Mouse (Mus musculus): Measurements from ENCODE around the gene Grm3.
A peak's percentile ranks its signal among the peaks of the same experiment; 100 is the strongest.

Gene Grm3

GRCm38 (mm10) chr5:9623095-9623459 lies 101.9 kb downstream of the Grm3 start:
- DNase-seq (ENCODE audit: low read depth, low spot score), result no peak

GRCm38 (mm10) chr5:9622264-9623094 lies 102.5 kb downstream of the Grm3 start:
- DNase-seq (ENCODE audit: low read depth, low spot score), result no peak

GRCm38 (mm10) chr5:9621417-9622067 lies 103.4 kb downstream of the Grm3 start:
- no peak for DNase-seq (ENCODE audit: low read depth, low spot score)

DNA sequence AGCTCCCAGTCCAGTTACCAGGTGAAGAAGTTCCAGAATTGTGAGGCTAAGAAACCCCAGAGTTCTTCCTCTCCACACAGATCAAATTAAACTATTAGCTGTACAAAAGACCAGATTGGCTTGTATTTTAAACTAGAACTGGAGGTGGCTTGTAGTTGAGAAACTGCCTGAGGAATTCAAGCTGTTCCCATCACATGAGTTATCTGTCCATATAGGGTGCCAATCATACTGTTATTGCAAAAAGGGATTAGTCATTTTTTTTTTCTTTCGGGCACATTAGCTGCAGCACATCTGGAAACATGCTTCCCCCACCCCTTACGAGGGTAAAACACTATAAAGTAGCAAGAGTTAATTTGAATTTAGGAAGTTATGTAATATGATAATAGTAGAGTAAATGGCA lies 145.9 kb downstream of the Grm3 start:
- DNase-seq (ENCODE audit: low read depth, low spot score), result peak; percentile 69

DNA sequence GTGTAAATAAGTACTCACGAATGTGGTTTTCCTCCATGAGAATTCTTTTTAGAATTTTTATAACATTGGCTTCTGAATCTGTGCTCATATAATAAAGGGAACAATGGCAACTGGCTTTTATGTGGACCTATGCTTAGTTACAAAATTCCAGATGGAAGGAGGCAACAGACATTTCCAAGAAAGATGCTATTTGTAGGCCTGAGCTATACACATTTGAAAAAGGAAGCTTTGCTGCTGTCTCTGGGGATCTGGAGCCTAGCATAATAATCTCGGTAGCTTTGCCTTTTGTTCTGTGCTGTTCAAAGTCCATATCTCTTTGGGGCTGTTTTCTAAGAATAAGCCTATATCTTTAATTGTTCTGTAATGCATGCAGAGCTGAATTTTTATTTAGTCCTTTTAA lies 146.4 kb downstream of the Grm3 start:
- DNase-seq (ENCODE audit: low read depth, low spot score), result peak; percentile 62

GRCm38 (mm10) chr5:9570946-9571345 lies 154.0 kb downstream of the Grm3 start:
- peak; percentile 85 for DNase-seq (ENCODE audit: low read depth, low spot score)

DNA sequence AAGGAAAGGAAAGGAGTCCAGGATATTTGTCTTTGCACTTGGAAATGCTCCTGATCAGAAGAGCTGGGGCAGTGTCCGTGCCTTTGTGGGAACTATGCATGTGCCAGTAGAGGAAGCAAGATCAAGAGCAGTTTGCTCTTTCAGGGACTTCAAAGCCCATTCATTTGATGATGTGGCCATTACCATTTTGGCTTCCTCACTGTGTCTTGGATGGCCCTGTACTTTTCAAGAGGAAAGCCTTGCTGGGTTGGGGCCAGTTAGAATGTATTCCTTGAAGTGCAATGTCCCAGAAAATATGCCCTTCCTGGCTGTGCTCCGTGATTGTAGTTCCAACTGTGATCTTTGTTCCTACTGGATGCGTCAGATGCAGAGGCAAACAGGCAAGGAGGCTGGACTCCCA lies 167.3 kb downstream of the Grm3 start:
- no peak for DNase-seq (ENCODE audit: low read depth, low spot score)

- DNase-seq (ENCODE audit: low read depth, low spot score), result peak; percentile 38
These were observed 184.0 kb downstream of the Grm3 start for GRCm38 (mm10) chr5:9540822-9541557.

GRCm38 (mm10) chr5:9525507-9525906 lies 199.5 kb downstream of the Grm3 start:
- DNase-seq (ENCODE audit: low read depth, low spot score), result peak; percentile 39

DNA sequence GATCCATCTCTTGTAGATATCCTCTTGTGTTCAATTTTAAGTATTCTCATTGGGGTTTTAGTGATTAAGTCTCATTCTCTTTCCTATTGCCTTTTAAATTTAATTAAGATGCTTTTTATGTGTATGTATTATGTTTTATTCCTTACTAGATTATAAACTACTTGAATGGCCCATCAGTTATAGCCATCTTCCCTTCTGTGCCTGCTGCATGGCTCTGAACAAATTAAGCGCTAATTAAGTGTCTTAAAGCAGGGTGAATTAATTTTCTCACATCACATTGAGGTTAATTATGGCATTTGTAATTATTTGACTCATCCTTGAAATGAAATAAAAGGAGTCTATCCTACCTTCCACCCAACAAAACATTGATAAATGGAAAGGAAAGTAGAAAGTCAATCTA lies 213.9 kb downstream of the Grm3 start:
- no peak for DNase-seq (ENCODE audit: low read depth, low spot score)

GRCm38 (mm10) chr5:9497235-9497634 lies 227.7 kb downstream of the Grm3 start:
- no peak for DNase-seq (ENCODE audit: low read depth, low spot score)

GRCm38 (mm10) chr5:9495456-9495855 lies 229.5 kb downstream of the Grm3 start:
- DNase-seq (ENCODE audit: low read depth, low spot score), result peak; percentile 87

DNA sequence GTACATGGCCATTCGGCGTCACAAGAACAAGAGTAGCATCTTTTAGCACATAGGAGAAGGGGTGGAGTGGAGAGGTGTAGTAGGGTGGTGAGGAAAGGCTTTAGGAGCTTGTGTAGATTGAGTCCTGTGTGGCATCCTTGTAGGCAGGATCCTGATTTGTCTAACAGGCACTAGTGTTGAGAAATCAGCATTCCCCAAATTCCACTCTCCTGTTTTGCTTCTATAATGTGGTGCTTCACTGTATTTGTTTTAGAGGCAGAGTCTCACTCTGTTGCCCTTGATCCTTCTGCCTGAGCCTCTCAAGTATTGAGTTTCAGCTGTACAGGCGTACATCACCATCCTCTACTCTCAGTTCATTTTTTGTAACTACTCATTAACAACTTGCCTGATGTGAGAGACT lies 247.4 kb downstream of the Grm3 start:
- DNase-seq (ENCODE audit: low read depth, low spot score), result no peak

GRCm38 (mm10) chr5:9453298-9453697 lies 271.7 kb downstream of the Grm3 start:
- peak; percentile 15 for DNase-seq (ENCODE audit: low read depth, low spot score)

DNA sequence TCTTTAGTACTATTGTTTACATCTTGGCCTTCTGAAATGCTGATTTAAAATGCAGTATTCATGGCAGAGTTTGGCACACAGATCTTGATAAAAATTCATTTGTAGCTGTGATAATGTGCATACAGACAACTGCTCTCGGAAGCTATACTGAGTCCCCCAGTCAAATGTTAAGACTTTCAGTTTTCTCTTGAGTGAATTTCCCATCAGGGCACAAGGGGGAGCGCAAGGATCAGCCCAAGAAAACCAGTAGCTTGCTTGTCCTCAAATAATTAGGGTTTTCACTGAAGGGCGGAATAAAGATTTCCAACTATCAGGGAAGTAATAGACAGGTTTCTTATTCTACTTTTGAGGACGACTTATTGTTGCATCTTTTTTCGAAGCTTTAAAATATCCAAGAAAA lies 275.4 kb downstream of the Grm3 start:
- peak; percentile 17 for DNase-seq (ENCODE audit: low read depth, low spot score)

DNA sequence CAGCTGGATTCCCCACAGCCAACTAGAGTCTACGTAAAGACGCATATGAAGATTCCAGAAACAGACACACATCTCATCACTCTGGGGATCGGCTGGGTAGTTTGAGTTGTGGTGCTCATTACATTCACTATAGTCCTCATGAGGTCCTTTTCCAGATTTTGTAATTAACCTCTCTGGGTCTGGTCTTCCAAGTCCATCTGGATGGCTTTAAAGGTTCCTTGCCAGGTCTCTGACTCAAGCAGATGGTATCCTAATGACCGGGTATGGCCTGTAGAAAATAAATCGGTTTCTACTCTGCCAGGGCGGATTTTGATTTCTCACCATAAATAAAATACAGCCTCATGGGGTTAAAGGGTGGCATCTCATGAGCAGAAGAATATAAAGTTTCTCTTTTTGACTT lies 276.0 kb downstream of the Grm3 start:
- DNase-seq (ENCODE audit: low read depth, low spot score), result no peak

DNA sequence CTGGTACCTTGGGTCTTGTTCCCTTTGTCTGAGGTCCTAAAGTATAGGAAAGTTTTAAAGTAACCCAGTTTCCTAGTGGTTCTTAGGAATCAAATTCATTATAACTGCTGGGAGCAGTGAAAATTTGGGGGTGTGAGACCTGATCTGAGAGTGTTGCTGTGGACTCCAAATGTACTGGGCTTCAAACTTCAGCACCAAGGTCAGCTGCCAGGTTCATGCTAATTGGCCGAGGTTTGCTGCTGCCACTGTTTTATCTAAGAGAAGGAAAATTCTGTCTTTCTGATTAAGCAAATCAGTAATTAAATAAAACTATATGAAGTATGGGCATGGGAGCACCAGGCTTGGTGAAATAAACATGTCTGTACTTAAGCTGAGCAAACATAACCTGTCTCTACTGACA lies 278.8 kb downstream of the Grm3 start:
- no peak for DNase-seq (ENCODE audit: low read depth, low spot score)
